Mouse (Mus musculus): ENCODE measurements at regions not wholly inside any gene's neighbourhood (a gene's known extent, or its start where the extent isn't known, plus 50 kb on each side); places are given as distances from the start of the nearest gene placed in this dataset.

GRCm38 (mm10) chr3:104712711-104713110 lies 68.1 kb upstream of the Ppm1j start:
- in situ Hi-C loops (cut with MseI, MboI) = no loop called here

GRCm38 (mm10) chr3:104713836-104714631 lies 66.8 kb upstream of the Ppm1j start:
- in situ Hi-C loops (cut with MseI, MboI) = no loop called here

GRCm38 (mm10) chr3:104714679-104715326 lies 66.1 kb upstream of the Ppm1j start:
- in situ Hi-C loops (cut with MseI, MboI) = loop anchor here (5.0 kb wide), 1 partner anchor 57 kb away; no protein-coding TSS in a partner anchor

Measured in mouse trophoblast stem cell (cell line).